Mouse (Mus musculus): ENCODE data around the gene Phgr1. TPM values are rescaled to one million over a fixed set of nuclear protein-coding genes. Genes with fewer than 3 reads are reported as not detected.

Phgr1 gene
- polyA plus RNA-seq, 1 experiment from 2014 or later = not detected

GRCm38 (mm10) chr2:118822800-118823199 lies 50.2 kb downstream of the Phgr1 start:
- Histone ChIP-seq H3K4me1 (ENCODE audit: insufficient read depth) (no peaks in the 10 kb centered on the region), H3K9ac (replicated peaks) (no peak overlapping the region), H3K36me3 (replicated peaks; ENCODE audit: insufficient read depth, low read length) (peaks cover 57% of the 10 kb centered on the region), H3K27ac (ENCODE audit: low read depth) (no peak overlapping the region), H3K9me3 (ENCODE audit: low read length) (no peaks in the 10 kb centered on the region; the same call in 1 of the 2 replicates), H3K4me2 (ENCODE audit: low read depth, low read length) (no peak overlapping the region), H3K4me3 (ENCODE audit: low read depth, low read length) (no peak overlapping the region), H3K27me3 (ENCODE audit: insufficient read depth, low read length) (no peaks in the 10 kb centered on the region)
- 81% methylated on average over 5 of the region's 5 CpGs for WGBS (ENCODE audit: insufficient replicate concordance)
- DNase-seq = no peak
- TF ChIP-seq CTCF (IDR thresholded peaks at IDR 0.05; ENCODE audit: low read depth) = no peak
- TF ChIP-seq EP300 (IDR thresholded peaks at IDR 0.05; ENCODE audit: low read depth) = no peak
- ATAC-seq = no peak

- Histone ChIP-seq H3K4me1 (ENCODE audit: insufficient read depth) (no peaks in the 10 kb centered on the region), H3K9ac (replicated peaks) (no peak overlapping the region), H3K4me2 (ENCODE audit: low read depth, low read length) (no peak overlapping the region), H3K27me3 (ENCODE audit: insufficient read depth, low read length) (no peaks in the 10 kb centered on the region), H3K4me3 (ENCODE audit: low read depth, low read length) (no peak overlapping the region), H3K27ac (ENCODE audit: low read depth) (no peak overlapping the region), H3K36me3 (replicated peaks; ENCODE audit: insufficient read depth, low read length) (peaks cover 50% of the 10 kb centered on the region), H3K9me3 (ENCODE audit: low read length) (no peaks in the 10 kb centered on the region; the same call in 1 of the 2 replicates)
- TF ChIP-seq EP300 (IDR thresholded peaks at IDR 0.05; ENCODE audit: low read depth) (no peak), CTCF (IDR thresholded peaks at IDR 0.05; ENCODE audit: low read depth) (no peak)
- DNase-seq = no peak
- no peak for ATAC-seq
- WGBS (ENCODE audit: insufficient replicate concordance) = 98% methylated on average over 4 of the region's 4 CpGs
Measured at GRCm38 (mm10) chr2:118824396-118824795, 51.8 kb downstream of the Phgr1 start.

Other genes with a start within 250 kb of the Phgr1 start
- gene Bmf, start 223.1 kb upstream of the Phgr1 start, polyA plus RNA-seq (2015; fragmentation: Nextera tagmentation; extraction: Ambion mirVana) = 1.3 TPM in 2 replicates
- gene Bub1b, start 174.6 kb upstream of the Phgr1 start, polyA plus RNA-seq (2015; fragmentation: Nextera tagmentation; extraction: Ambion mirVana) = 12.7 and 15.7 TPM in 2 replicates
- gene Pak6, start 109.5 kb upstream of the Phgr1 start, polyA plus RNA-seq (2015; fragmentation: Nextera tagmentation; extraction: Ambion mirVana) = 0.08 and 0.15 TPM in 2 replicates
- gene Ankrd63, start 68.8 kb upstream of the Phgr1 start, polyA plus RNA-seq (2015; fragmentation: Nextera tagmentation; extraction: Ambion mirVana) = 0.02 TPM in 1 of 2 replicates, not detected in the other
- gene Plcb2, start 44.3 kb upstream of the Phgr1 start, polyA plus RNA-seq (2015; fragmentation: Nextera tagmentation; extraction: Ambion mirVana) = 1.7 and 1.9 TPM in 2 replicates
- 14.0 and 14.7 TPM in 2 replicates for gene Inafm2, start 27.0 kb upstream of the Phgr1 start, polyA plus RNA-seq (2015; fragmentation: Nextera tagmentation; extraction: Ambion mirVana)
- gene Ccdc9b, start 10.1 kb upstream of the Phgr1 start, polyA plus RNA-seq (2015; fragmentation: Nextera tagmentation; extraction: Ambion mirVana) = 0.36 and 0.52 TPM in 2 replicates
- gene Disp2, start 7.0 kb downstream of the Phgr1 start, polyA plus RNA-seq (2015; fragmentation: Nextera tagmentation; extraction: Ambion mirVana) = 0.06 and 0.14 TPM in 2 replicates
- gene Knstrn, start 41.2 kb downstream of the Phgr1 start, polyA plus RNA-seq (2015; fragmentation: Nextera tagmentation; extraction: Ambion mirVana) = 28.8 and 31.4 TPM in 2 replicates
- 47.0 and 50.4 TPM in 2 replicates for gene Ivd, start 89.2 kb downstream of the Phgr1 start, polyA plus RNA-seq (2015; fragmentation: Nextera tagmentation; extraction: Ambion mirVana)
- gene Bahd1, start 127.6 kb downstream of the Phgr1 start, polyA plus RNA-seq (2015; fragmentation: Nextera tagmentation; extraction: Ambion mirVana) = 2.4 and 2.5 TPM in 2 replicates
- 4.0 and 4.5 TPM in 2 replicates for gene Chst14, start 153.7 kb downstream of the Phgr1 start, polyA plus RNA-seq (2015; fragmentation: Nextera tagmentation; extraction: Ambion mirVana)

Data from liver, postnatal 0 days (tissue).